Mouse (Mus musculus) cerebellum, adult 2 months (tissue): Measurements from ENCODE around the gene Foxf1.

Source experiments
- CTCF ChIP-seq: fragments of 200-500 bp; IDR thresholded peaks from 2 replicates; pipeline ENCODE4 v1.5.1; 2011; ENCODE audit warnings: low read depth, mild to moderate bottlenecking, control low read depth, low read length, moderate library complexity, borderline replicate concordance; ENCODE audit not compliant: insufficient read depth
- POLR2A ChIP-seq: fragments of 200-500 bp; IDR thresholded peaks from 2 replicates; pipeline ENCODE4 v1.6.1; 2011; ENCODE audit warnings: low read length, control low read depth, borderline replicate concordance; ENCODE audit not compliant: insufficient read depth

DNA sequence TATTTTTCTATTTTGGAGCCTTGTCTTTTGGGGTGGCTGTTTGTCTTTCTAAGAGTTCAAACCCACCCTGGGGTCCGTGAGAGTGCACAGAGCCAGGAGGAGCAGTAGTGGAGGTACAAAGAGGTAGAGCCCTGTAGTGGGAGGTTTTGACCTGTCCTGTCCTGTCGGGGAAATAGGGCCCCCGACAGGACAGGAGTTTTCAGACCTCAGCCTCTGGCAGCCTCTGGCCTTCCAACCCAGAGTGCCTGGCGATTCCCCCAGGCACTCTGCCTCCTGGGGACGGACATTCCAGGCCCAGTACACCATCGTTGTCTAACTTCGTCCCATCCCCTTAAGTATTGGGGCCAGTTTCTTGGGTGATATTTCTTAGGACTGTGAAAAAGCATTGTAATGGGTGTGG lies 38.2 kb downstream of the Foxf1 start:
- TF ChIP-seq CTCF (no peak), POLR2A (no peak)
